Comparison of ENCODE assay signal across 10 mouse cellular contexts in genomic region chrX:104262468-104262867, GRCm38 (mm10).
"Had no signal": no experiment of that assay in that cellular context is flagged by ENCODE, and none has a peak within 500 bp of the region (broad histone marks: within the 10 kb centered on the region; RNA-seq: fewer than 3 reads in every experiment).

No protein-coding gene starts in this region.

- DNase-seq: kidney, postnatal 10 days; kidney, postnatal 36 days; layer of hippocampus, postnatal 36 days; liver, embryonic 13.5 days; lung, adult 2 months; lung, postnatal 14 days; midbrain, embryonic 14.5 days; thymus, adult 18-20 months; thymus, postnatal 14 days; thymus, postnatal 4 days had no signal
